Mouse (Mus musculus): Measurements from ENCODE around the gene Fbxl12. TPM values are rescaled to one million over a fixed set of nuclear protein-coding genes. Genes with fewer than 3 reads are reported as not detected.

Fbxl12 gene
- polyA plus RNA-seq, 1 experiment from 2014 or later: 17.8 TPM

Other genes starting within 250 kb of the Fbxl12 start
- gene Zfp26, start 184.6 kb downstream of the Fbxl12 start, polyA plus RNA-seq (2015; fragmentation: Nextera tagmentation; extraction: Ambion mirVana): 15.4 and 18.7 TPM in 2 replicates
- 18.6 and 18.8 TPM in 2 replicates for gene Zfp426, start 152.0 kb downstream of the Fbxl12 start, polyA plus RNA-seq (2015; fragmentation: Nextera tagmentation; extraction: Ambion mirVana)
- gene Zfp266, start 123.3 kb downstream of the Fbxl12 start, polyA plus RNA-seq (2015; fragmentation: Nextera tagmentation; extraction: Ambion mirVana): 86.8 and 88.6 TPM in 2 replicates
- gene Zfp846, start 63.5 kb downstream of the Fbxl12 start, polyA plus RNA-seq (2015; fragmentation: Nextera tagmentation; extraction: Ambion mirVana): 15.6 and 16.9 TPM in 2 replicates
- 345 and 393 TPM in 2 replicates for gene Ubl5, start 1.9 kb downstream of the Fbxl12 start, polyA plus RNA-seq (2015; fragmentation: Nextera tagmentation; extraction: Ambion mirVana)
- 40.7 and 41.6 TPM in 2 replicates for gene Pin1, start 7.3 kb upstream of the Fbxl12 start, polyA plus RNA-seq (2015; fragmentation: Nextera tagmentation; extraction: Ambion mirVana)
- gene Olfm2, start 101.6 kb upstream of the Fbxl12 start, polyA plus RNA-seq (2015; fragmentation: Nextera tagmentation; extraction: Ambion mirVana): 7.4 and 8.3 TPM in 2 replicates
- gene Col5a3, start 170.3 kb upstream of the Fbxl12 start, polyA plus RNA-seq (2015; fragmentation: Nextera tagmentation; extraction: Ambion mirVana): 3.1 and 3.3 TPM in 2 replicates
- gene Rdh8, start 173.7 kb upstream of the Fbxl12 start, polyA plus RNA-seq (2015; fragmentation: Nextera tagmentation; extraction: Ambion mirVana): not detected in 2 replicates
- gene A230050P20Rik, start 223.9 kb upstream of the Fbxl12 start, polyA plus RNA-seq (2015; fragmentation: Nextera tagmentation; extraction: Ambion mirVana): 14.2 and 16.8 TPM in 2 replicates
- 8.2 and 9.1 TPM in 2 replicates for gene Angptl6, start 235.0 kb upstream of the Fbxl12 start, polyA plus RNA-seq (2015; fragmentation: Nextera tagmentation; extraction: Ambion mirVana)
- 74.6 and 77.5 TPM in 2 replicates for gene Ppan, start 243.4 kb upstream of the Fbxl12 start, polyA plus RNA-seq (2015; fragmentation: Nextera tagmentation; extraction: Ambion mirVana)

Data from stomach, embryonic 16.5 days (tissue).